Mouse (Mus musculus) kidney, adult 9 months (tissue): Measurements from ENCODE around the gene Gm21820.
"Not testable (repeated sequence)": the region's sequence is repeated elsewhere in the genome, so short reads cannot be mapped to it uniquely, and the experiment has no call there.

Source experiments
- DNase-seq: peaks from one replicate; pipeline ENCODE4 v3.0.0; 2022

Gene Gm21820

GRCm38 (mm10) chrY:5249341-5249740 lies at the start of gene Gm21820:
TSS of gene Gm21820 (minus strand) at chrY:5249441.
- DNase-seq: not testable (repeated sequence)
